Mouse (Mus musculus) gastrocnemius, postnatal 25 days (tissue): ENCODE measurements around the gene Ect2. TPM values are rescaled to one million over a fixed set of nuclear protein-coding genes. Genes with fewer than 3 reads are reported as not detected.
A peak's percentile ranks its signal among the peaks of the same experiment; 100 is the strongest.

Experiments
- DNase-seq: peaks from one replicate; pipeline ENCODE4 v3.0.0; 2022
- long read RNA-seq, 2 experiments: library from polyadenylated mRNA; stranded (forward); transcript quantifications; one replicate each; pipeline ENCODE4 v2.0.0; 2021
- total RNA-seq, 2 experiments: library from RNA; stranded (reverse); gene quantifications; 1 replicate in 1 of 2; 2 replicates in 1 of 2; pipeline ENCODE4 v1.2.3; 2021

The Ect2 gene
- under 1 TPM; 0.88 to 0.95 TPM for total RNA-seq
- long read RNA-seq, experiment 1, partial matches to known transcripts = 0 of 1 reads
- long read RNA-seq, experiment 1, other reads (novel, unspliced or antisense) = 1 of 1 reads
- long read RNA-seq, experiment 2 = 0 reads

- peak; percentile 98 for DNase-seq
These were observed at the start of gene Ect2 for GRCm38 (mm10) chr3:27153701-27154209. Gene Ect2 (minus strand): TSS chr3:27153878.

- no peak for DNase-seq
These were observed 48.2 kb upstream of the Ect2 start for GRCm38 (mm10) chr3:27201728-27202411.

GRCm38 (mm10) chr3:27199120-27199519 lies 45.4 kb upstream of the Ect2 start:
- no peak for DNase-seq

GRCm38 (mm10) chr3:27197816-27198215 lies 44.1 kb upstream of the Ect2 start:
- DNase-seq = no peak

GRCm38 (mm10) chr3:27196529-27196928 lies 42.9 kb upstream of the Ect2 start:
- DNase-seq = no peak

- DNase-seq = no peak
These were observed 42.0 kb upstream of the Ect2 start for GRCm38 (mm10) chr3:27195573-27196227.

GRCm38 (mm10) chr3:27195153-27195552 lies 41.5 kb upstream of the Ect2 start:
- DNase-seq = no peak

GRCm38 (mm10) chr3:27193844-27194317 lies 40.2 kb upstream of the Ect2 start:
- DNase-seq = no peak

GRCm38 (mm10) chr3:27191856-27192255 lies 38.2 kb upstream of the Ect2 start:
- DNase-seq = no peak

- DNase-seq = no peak
These were observed 37.2 kb upstream of the Ect2 start for GRCm38 (mm10) chr3:27190865-27191264.

GRCm38 (mm10) chr3:27189320-27190261 lies 35.9 kb upstream of the Ect2 start:
- DNase-seq = peak; percentile 22

- no peak for DNase-seq
These were observed 34.7 kb upstream of the Ect2 start for GRCm38 (mm10) chr3:27188386-27188785.

- no peak for DNase-seq
These were observed 30.0 kb upstream of the Ect2 start for GRCm38 (mm10) chr3:27183601-27184175.

GRCm38 (mm10) chr3:27182733-27183600 lies 29.3 kb upstream of the Ect2 start, which contains the start of gene Nceh1:
Gene Nceh1 (plus strand): TSS chr3:27182965.
- DNase-seq = peak; percentile 92

GRCm38 (mm10) chr3:27179711-27180110 lies 26.0 kb upstream of the Ect2 start:
- DNase-seq = no peak

GRCm38 (mm10) chr3:27170257-27170656 lies 16.6 kb upstream of the Ect2 start:
- DNase-seq = no peak

GRCm38 (mm10) chr3:27165481-27166065 lies 11.9 kb upstream of the Ect2 start:
- DNase-seq = no peak

GRCm38 (mm10) chr3:27162410-27162804 lies 8.7 kb upstream of the Ect2 start:
- DNase-seq = no peak

- no peak for DNase-seq
These were observed 8.1 kb upstream of the Ect2 start for GRCm38 (mm10) chr3:27161645-27162409.
